Mouse (Mus musculus): ENCODE measurements around the gene Setd4. TPM values are rescaled to one million over a fixed set of nuclear protein-coding genes. Genes with fewer than 3 reads are reported as not detected.

Setd4 gene
- total and polyA plus RNA-seq, 2 experiments from 2014 or later: 13.8 to 29.0 TPM

DNA sequence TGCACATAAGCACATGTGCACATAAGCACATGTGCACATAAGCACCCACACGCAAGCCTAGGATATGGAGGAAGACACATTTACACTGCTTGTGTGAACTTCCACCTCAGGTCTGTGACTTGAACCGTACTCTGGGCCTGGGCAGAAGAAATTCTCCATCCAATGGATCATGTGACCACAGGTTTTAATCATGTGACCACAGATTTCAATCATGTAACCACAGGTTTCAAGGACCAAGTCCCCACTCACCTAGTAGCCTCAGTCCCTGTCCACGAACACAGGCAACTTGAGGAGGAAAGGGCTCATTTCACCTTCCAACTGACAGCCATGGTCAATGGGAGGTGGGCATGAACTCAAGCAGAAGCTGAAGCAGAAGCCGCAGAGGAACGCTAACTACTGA lies 30.4 kb downstream of the Setd4 start:
- no peaks in the 10 kb centered on the region for H3K4me1 ChIP-seq (ENCODE audit: insufficient read depth, low read length)
- no peaks in the 10 kb centered on the region for H3K27me3 ChIP-seq (ENCODE audit: insufficient read depth, low read length)
- H3K36me3 ChIP-seq (ENCODE audit: insufficient read depth, low read length): no peaks in the 10 kb centered on the region
- H3K27ac ChIP-seq: no peak overlapping the region
- ATAC-seq: no peak
- H3K4me3 ChIP-seq (ENCODE audit: low read length): no peak overlapping the region
- 97% methylated on average over 5 of the region's 5 CpGs for WGBS
- TF ChIP-seq CTCF (IDR thresholded peaks at IDR 0.05; ENCODE audit: low read depth): no peak
- no peaks in the 10 kb centered on the region for H3K9me3 ChIP-seq (ENCODE audit: low read length)
- H3K4me2 ChIP-seq (ENCODE audit: low read depth, low read length): no peak overlapping the region
- DNase-seq (ENCODE audit: low spot score): no peak
- no peak overlapping the region for H3K9ac ChIP-seq (replicated peaks; ENCODE audit: low read length)

DNA sequence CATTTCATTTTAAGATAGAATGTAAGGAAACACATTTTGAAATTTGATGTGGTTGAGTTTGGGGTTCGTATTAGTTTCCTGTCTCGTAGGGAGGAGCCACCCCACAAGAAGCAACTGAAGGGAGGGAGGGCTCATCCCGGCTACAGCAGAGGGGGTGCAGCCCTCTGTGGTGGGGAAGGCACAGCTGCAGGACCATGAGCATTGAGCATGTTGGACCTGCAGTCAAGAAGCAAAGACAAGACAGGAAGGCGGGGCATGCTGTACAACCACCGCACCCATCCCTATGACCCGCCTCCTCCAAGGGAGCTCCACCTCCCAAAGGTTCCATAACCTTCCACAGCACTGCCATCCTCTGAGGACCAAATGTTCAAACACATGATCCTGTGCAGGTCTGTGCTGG lies 31.5 kb downstream of the Setd4 start:
- no peak for DNase-seq (ENCODE audit: low spot score)
- H3K9ac ChIP-seq (replicated peaks; ENCODE audit: low read length): no peak overlapping the region
- 95% methylated on average over 6 of the region's 6 CpGs for WGBS
- no peak overlapping the region for H3K27ac ChIP-seq
- no peaks in the 10 kb centered on the region for H3K9me3 ChIP-seq (ENCODE audit: low read length)
- no peak for ATAC-seq
- H3K4me2 ChIP-seq (ENCODE audit: low read depth, low read length): no peak overlapping the region
- no peaks in the 10 kb centered on the region for H3K27me3 ChIP-seq (ENCODE audit: insufficient read depth, low read length)
- H3K36me3 ChIP-seq (ENCODE audit: insufficient read depth, low read length): no peaks in the 10 kb centered on the region
- H3K4me3 ChIP-seq (ENCODE audit: low read length): no peak overlapping the region
- no peaks in the 10 kb centered on the region for H3K4me1 ChIP-seq (ENCODE audit: insufficient read depth, low read length)
- TF ChIP-seq CTCF (IDR thresholded peaks at IDR 0.05; ENCODE audit: low read depth): no peak

DNA sequence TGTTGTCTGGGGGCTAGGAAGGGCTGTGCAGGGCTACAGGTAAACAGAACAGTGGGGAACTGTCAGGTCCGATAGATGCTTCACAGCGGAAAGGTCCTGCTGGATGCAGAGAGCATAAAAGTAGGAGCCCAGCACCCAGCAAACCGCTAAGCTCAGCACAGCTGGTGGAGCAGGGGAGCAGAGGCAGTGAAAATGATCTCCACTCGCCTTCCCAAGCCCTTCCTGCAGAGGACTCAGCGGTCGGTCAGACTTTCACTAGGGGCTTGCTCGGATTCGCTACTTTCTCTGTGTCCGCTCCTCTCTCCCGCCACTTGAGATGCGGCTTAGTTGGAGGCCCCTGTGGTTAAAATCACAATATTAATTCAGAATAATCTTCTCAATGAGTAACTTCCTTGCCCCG lies 45.4 kb downstream of the Setd4 start:
- H3K4me1 ChIP-seq (ENCODE audit: insufficient read depth, low read length): no peaks in the 10 kb centered on the region
- TF ChIP-seq CTCF (IDR thresholded peaks at IDR 0.05; ENCODE audit: low read depth): no peak
- no peaks in the 10 kb centered on the region for H3K27me3 ChIP-seq (ENCODE audit: insufficient read depth, low read length)
- no peak for ATAC-seq
- H3K36me3 ChIP-seq (ENCODE audit: insufficient read depth, low read length): no peaks in the 10 kb centered on the region
- no peak for DNase-seq (ENCODE audit: low spot score)
- no peaks in the 10 kb centered on the region for H3K9me3 ChIP-seq (ENCODE audit: low read length)
- WGBS: 19% methylated on average over 12 of the region's 12 CpGs
- no peak overlapping the region for H3K9ac ChIP-seq (replicated peaks; ENCODE audit: low read length)
- no peak overlapping the region for H3K4me3 ChIP-seq (ENCODE audit: low read length)
- H3K4me2 ChIP-seq (ENCODE audit: low read depth, low read length): no peak overlapping the region
- H3K27ac ChIP-seq: no peak overlapping the region

- Histone ChIP-seq H3K9me3 (ENCODE audit: low read length) (no peaks in the 10 kb centered on the region), H3K4me1 (ENCODE audit: insufficient read depth, low read length) (no peaks in the 10 kb centered on the region), H3K36me3 (ENCODE audit: insufficient read depth, low read length) (no peaks in the 10 kb centered on the region), H3K4me2 (ENCODE audit: low read depth, low read length) (no peak overlapping the region), H3K4me3 (ENCODE audit: low read length) (no peak overlapping the region), H3K27ac (no peak overlapping the region), H3K27me3 (ENCODE audit: insufficient read depth, low read length) (no peaks in the 10 kb centered on the region), H3K9ac (replicated peaks; ENCODE audit: low read length) (no peak overlapping the region)
- 69% methylated on average over 8 of the region's 8 CpGs for WGBS
- TF ChIP-seq CTCF (IDR thresholded peaks at IDR 0.05; ENCODE audit: low read depth): no peak
- ATAC-seq (no peak), DNase-seq (ENCODE audit: low spot score) (no peak)
Observed at GRCm38 (mm10) chr16:93557646-93558045, 46.2 kb downstream of the Setd4 start.

GRCm38 (mm10) chr16:93552686-93553513 lies 51.0 kb downstream of the Setd4 start:
- H3K27ac ChIP-seq: no peak overlapping the region
- H3K4me3 ChIP-seq (ENCODE audit: low read length): no peak overlapping the region
- H3K9ac ChIP-seq (replicated peaks; ENCODE audit: low read length): no peak overlapping the region
- DNase-seq (ENCODE audit: low spot score) (no peak), ATAC-seq (no peak)
- no peaks in the 10 kb centered on the region for H3K27me3 ChIP-seq (ENCODE audit: insufficient read depth, low read length)
- TF ChIP-seq CTCF (IDR thresholded peaks at IDR 0.05; ENCODE audit: low read depth): no peak
- no peak overlapping the region for H3K4me2 ChIP-seq (ENCODE audit: low read depth, low read length)
- H3K9me3 ChIP-seq (ENCODE audit: low read length): no peaks in the 10 kb centered on the region
- H3K36me3 ChIP-seq (ENCODE audit: insufficient read depth, low read length): no peaks in the 10 kb centered on the region
- WGBS: 86% methylated on average over 12 of the region's 12 CpGs
- H3K4me1 ChIP-seq (ENCODE audit: insufficient read depth, low read length): no peaks in the 10 kb centered on the region

DNA sequence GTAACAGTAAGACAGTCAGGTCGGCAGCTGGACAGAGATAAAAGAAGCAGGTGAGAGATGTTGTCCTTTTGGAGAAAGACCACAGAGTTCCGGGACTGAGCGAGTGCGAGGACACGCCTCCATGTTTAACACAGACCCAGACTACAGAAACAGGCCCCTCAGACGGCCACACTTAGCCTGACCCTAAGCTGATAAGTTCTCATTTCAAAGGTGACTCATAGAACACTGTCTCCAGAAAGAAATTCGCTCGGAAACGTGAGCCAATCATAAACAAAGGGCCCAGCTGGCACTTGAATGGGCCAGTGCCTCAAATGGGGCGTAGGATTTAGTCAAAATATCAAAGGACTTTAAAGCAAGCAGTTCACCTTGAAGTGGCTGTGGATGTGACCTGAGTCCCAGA lies 54.6 kb downstream of the Setd4 start:
- Histone ChIP-seq H3K27ac (no peak overlapping the region), H3K4me2 (ENCODE audit: low read depth, low read length) (no peak overlapping the region), H3K27me3 (ENCODE audit: insufficient read depth, low read length) (no peaks in the 10 kb centered on the region), H3K4me3 (ENCODE audit: low read length) (no peak overlapping the region), H3K9ac (replicated peaks; ENCODE audit: low read length) (no peak overlapping the region), H3K4me1 (ENCODE audit: insufficient read depth, low read length) (no peaks in the 10 kb centered on the region), H3K9me3 (ENCODE audit: low read length) (no peaks in the 10 kb centered on the region), H3K36me3 (ENCODE audit: insufficient read depth, low read length) (no peaks in the 10 kb centered on the region)
- no peak for DNase-seq (ENCODE audit: low spot score)
- no peak for TF ChIP-seq CTCF (IDR thresholded peaks at IDR 0.05; ENCODE audit: low read depth)
- no peak for ATAC-seq
- WGBS: 61% methylated on average over 10 of the region's 10 CpGs

DNA sequence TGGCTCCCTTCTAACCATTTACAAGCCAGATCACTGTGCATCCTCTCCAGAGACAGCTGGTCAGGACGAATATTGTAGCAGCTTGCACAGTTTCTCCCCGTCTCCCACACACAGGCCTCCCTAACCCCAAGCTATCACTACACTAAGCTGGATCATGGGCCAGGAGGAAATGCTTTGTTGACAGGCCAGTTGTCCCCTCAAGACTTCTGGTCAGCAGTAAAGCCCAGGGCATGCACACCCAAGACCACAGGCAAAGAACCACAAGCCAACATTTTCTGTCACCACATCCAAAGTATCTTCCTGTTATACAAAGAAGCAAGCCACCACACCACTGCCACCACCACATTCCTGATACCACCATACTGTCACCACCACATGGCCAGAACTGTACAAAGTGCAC lies 55.8 kb downstream of the Setd4 start:
- WGBS: 64% methylated on average over 2 of the region's 2 CpGs
- no peak overlapping the region for H3K27ac ChIP-seq
- H3K4me1 ChIP-seq (ENCODE audit: insufficient read depth, low read length): no peaks in the 10 kb centered on the region
- H3K36me3 ChIP-seq (ENCODE audit: insufficient read depth, low read length): no peaks in the 10 kb centered on the region
- no peak for TF ChIP-seq CTCF (IDR thresholded peaks at IDR 0.05; ENCODE audit: low read depth)
- ATAC-seq (no peak), DNase-seq (ENCODE audit: low spot score) (no peak)
- H3K27me3 ChIP-seq (ENCODE audit: insufficient read depth, low read length): no peaks in the 10 kb centered on the region
- no peaks in the 10 kb centered on the region for H3K9me3 ChIP-seq (ENCODE audit: low read length)
- H3K4me3 ChIP-seq (ENCODE audit: low read length): no peak overlapping the region
- no peak overlapping the region for H3K4me2 ChIP-seq (ENCODE audit: low read depth, low read length)
- no peak overlapping the region for H3K9ac ChIP-seq (replicated peaks; ENCODE audit: low read length)

Measured in hindbrain, postnatal 0 days (tissue).